Mouse (Mus musculus) heart, embryonic 13.5 days (tissue): ENCODE data around the gene Armc12. TPM values are rescaled to one million over a fixed set of nuclear protein-coding genes. Genes with fewer than 3 reads are reported as not detected.
"Not testable (repeated sequence)": the region's sequence is repeated elsewhere in the genome, so short reads cannot be mapped to it uniquely, and the experiment has no call there.

Experiments
- ATAC-seq: fragments of 200-750 bp; cut with Nextera tagmentation; 2 replicates; pipeline ENCODE4 v1.8.0; 2017; ENCODE audit warnings: moderate TSS enrichment; ENCODE audit not compliant: insufficient number of reproducible peaks, low FRiP score, low TSS enrichment; ENCODE audit errors: extremely low read depth
- H3K27ac ChIP-seq: fragments of 300-500 bp; sonication (generic); replicated peaks from 2 replicates; pipeline ENCODE4 v1.5.1; 2015; ENCODE audit warnings: moderate library complexity, mild to moderate bottlenecking, inconsistent platforms
- H3K27me3 ChIP-seq: fragments of 300-500 bp; sonication (generic); replicated peaks from 2 replicates; pipeline ENCODE4 v1.6.1; 2015; ENCODE audit warnings: mild to moderate bottlenecking, inconsistent platforms
- H3K36me3 ChIP-seq: fragments of 300-500 bp; sonication (generic); 2 replicates; pipeline ENCODE4 v1.6.1; 2015; ENCODE audit warnings: mild to moderate bottlenecking, inconsistent platforms
- H3K4me1 ChIP-seq: fragments of 300-500 bp; sonication (generic); 2 replicates; pipeline ENCODE4 v1.6.1; 2015; ENCODE audit warnings: inconsistent platforms
- H3K4me2 ChIP-seq: fragments of 300-500 bp; sonication (generic); 2 replicates; pipeline ENCODE4 v1.6.1; 2015; ENCODE audit warnings: inconsistent platforms, mild to moderate bottlenecking, moderate library complexity
- H3K4me3 ChIP-seq: fragments of 300-500 bp; sonication (generic); 2 replicates; pipeline ENCODE4 v1.5.1; 2015; ENCODE audit warnings: moderate library complexity, mild to moderate bottlenecking, inconsistent platforms
- H3K9ac ChIP-seq: fragments of 300-500 bp; sonication (generic); 2 replicates; pipeline ENCODE4 v1.6.1; 2015; ENCODE audit warnings: inconsistent platforms, mild to moderate bottlenecking, moderate library complexity
- H3K9me3 ChIP-seq: fragments of 300-500 bp; sonication (generic); 2 replicates; pipeline ENCODE4 v1.6.1; 2016; ENCODE audit warnings: inconsistent platforms
- WGBS: fragments of 180-500 bp; shearing (Covaris S2); methylation state at CpG from one replicate; pipeline ENCODE4 v1.1.7; 2015; ENCODE audit warnings: mixed read lengths; 5-methylcytosine and 5-hydroxymethylcytosine counted together
- polyA plus RNA-seq: library from polyadenylated mRNA; unstranded; fragments of >200 nt; fragmentation: Nextera tagmentation; extraction: Ambion mirVana; gene quantifications from 2 replicates; pipeline ENCODE4 v1.2.1, GENCODE M21; 2015

The Armc12 gene
- polyA plus RNA-seq, 1 experiment from 2014 or later = not detected

DNA sequence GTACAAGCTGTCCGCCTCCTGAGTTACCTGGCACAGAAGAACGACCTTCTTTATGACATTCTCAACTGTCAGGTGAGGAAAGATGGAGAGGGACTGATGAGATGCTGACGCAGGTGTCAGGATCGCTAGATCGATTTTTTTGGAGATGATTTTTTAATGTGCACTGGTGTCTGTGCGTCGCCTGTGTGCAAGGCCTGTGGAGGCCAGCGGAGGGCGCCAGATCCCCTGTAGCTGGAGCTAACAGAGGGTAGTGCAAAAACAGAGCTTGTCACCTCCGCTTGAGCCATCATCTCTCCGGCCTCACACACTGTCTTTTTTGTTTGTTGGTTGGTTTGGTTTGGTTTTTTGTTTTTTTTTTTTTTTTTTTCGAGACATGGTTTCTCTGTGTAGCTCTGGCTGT lies 7.3 kb downstream of the Armc12 start:
- no peak overlapping the region for H3K9ac ChIP-seq
- H3K4me2 ChIP-seq = no peak overlapping the region
- H3K4me1 ChIP-seq = no peaks in the 10 kb centered on the region
- H3K36me3 ChIP-seq = no peaks in the 10 kb centered on the region
- no peak overlapping the region for H3K4me3 ChIP-seq
- peaks cover 27% of the 10 kb centered on the region for H3K9me3 ChIP-seq
- H3K27me3 ChIP-seq = peaks cover 21% of the 10 kb centered on the region
- 40% methylated on average over 12 of the region's 12 CpGs for WGBS
- ATAC-seq = no peak
- H3K27ac ChIP-seq = no peak overlapping the region

DNA sequence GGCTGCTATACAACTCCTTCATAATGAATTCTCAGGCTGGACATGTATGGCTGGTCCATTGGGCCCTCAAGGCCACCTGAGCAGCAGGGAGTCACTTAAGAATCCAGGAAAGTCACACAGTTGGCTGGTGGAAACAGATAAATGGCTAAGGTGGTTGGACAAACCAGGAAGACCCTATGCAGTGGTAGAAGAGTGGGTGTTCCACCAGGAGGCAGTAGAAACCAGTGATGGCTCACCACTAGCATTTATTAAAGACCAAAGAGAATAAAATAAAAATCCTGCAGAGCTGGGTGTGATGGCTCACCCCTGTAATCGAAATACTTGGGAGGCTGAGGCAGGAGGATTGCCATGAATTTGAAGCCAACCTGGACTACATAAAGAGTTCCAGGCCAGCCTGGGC lies 16.3 kb downstream of the Armc12 start:
- H3K9me3 ChIP-seq = peaks cover 5% of the 10 kb centered on the region
- ATAC-seq = no peak
- H3K27ac ChIP-seq = no peak overlapping the region
- no peaks in the 10 kb centered on the region for H3K4me1 ChIP-seq
- H3K9ac ChIP-seq = no peak overlapping the region
- whole genome bisulfite sequencing = 76% methylated on average over 1 of the region's 1 CpGs
- H3K36me3 ChIP-seq = no peaks in the 10 kb centered on the region
- H3K4me2 ChIP-seq = no peak overlapping the region
- H3K27me3 ChIP-seq = peaks cover 22% of the 10 kb centered on the region; the same call in 1 of the 2 replicates
- H3K4me3 ChIP-seq = no peak overlapping the region

DNA sequence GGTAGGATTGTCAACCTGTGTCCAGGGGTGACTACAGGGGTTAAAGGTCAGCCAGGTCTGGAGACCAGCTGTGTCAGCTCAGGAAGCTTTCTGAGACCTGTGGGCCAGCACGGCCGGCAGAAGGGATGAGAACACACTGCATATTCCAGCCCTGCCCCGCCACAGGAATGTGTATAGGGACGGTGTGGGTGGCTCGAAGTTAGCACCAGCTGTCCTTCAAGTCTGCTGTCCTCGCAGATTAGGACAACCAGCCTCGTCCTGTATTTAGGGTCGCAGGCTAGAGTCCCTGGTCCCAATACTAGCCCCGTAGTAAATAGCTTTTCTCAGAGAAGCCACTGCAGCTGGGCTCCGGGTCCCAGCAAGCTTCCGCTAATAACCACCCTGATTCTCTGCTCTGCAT lies 17.9 kb downstream of the Armc12 start:
- H3K27me3 ChIP-seq = peaks cover 22% of the 10 kb centered on the region; the same call in 1 of the 2 replicates
- ATAC-seq = no peak
- no peaks in the 10 kb centered on the region for H3K36me3 ChIP-seq
- H3K9me3 ChIP-seq = no peaks in the 10 kb centered on the region
- no peak overlapping the region for H3K4me3 ChIP-seq
- H3K27ac ChIP-seq = no peak overlapping the region
- no peak overlapping the region for H3K4me2 ChIP-seq
- no peaks in the 10 kb centered on the region for H3K4me1 ChIP-seq
- 58% methylated on average over 11 of the region's 11 CpGs for WGBS
- H3K9ac ChIP-seq = no peak overlapping the region

DNA sequence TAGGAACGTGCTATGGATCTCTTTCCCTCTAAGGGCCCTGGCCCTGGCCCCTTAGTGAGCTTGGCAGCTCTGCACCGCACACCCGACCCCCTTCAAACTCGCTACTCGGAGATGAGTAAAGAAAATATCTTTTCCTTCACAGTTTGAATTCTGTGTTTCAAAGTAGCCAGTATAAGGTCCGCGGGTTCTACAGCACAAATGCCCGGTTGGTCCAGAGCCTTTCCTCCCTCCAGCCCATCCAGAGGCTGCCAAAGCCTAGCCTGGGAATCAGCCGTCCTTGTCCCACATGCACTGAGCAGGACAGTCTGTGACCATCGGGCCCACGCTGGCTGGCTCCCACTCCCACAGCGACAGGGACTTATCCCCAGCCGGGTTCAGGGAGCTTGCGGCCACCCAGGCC lies 18.5 kb downstream of the Armc12 start, which contains the start of gene Clpsl2:
Gene Clpsl2, plus strand, starts transcription at position 301 of the 400 bp plus-strand sequence.
- ATAC-seq = no peak
- H3K4me2 ChIP-seq = no peak within 1 kb of the TSS
- no peaks in the 10 kb centered on the region for H3K4me1 ChIP-seq
- 74% methylated on average over 14 of the region's 14 CpGs for WGBS
- H3K9me3 ChIP-seq = no peaks in the 10 kb centered on the region
- no peaks in the 10 kb centered on the region for H3K36me3 ChIP-seq
- H3K27ac ChIP-seq = no peak within 1 kb of the TSS
- no peak within 1 kb of the TSS for H3K9ac ChIP-seq
- H3K4me3 ChIP-seq = no peak within 1 kb of the TSS
- H3K27me3 ChIP-seq = peaks cover 22% of the 10 kb centered on the region; the same call in 1 of the 2 replicates

DNA sequence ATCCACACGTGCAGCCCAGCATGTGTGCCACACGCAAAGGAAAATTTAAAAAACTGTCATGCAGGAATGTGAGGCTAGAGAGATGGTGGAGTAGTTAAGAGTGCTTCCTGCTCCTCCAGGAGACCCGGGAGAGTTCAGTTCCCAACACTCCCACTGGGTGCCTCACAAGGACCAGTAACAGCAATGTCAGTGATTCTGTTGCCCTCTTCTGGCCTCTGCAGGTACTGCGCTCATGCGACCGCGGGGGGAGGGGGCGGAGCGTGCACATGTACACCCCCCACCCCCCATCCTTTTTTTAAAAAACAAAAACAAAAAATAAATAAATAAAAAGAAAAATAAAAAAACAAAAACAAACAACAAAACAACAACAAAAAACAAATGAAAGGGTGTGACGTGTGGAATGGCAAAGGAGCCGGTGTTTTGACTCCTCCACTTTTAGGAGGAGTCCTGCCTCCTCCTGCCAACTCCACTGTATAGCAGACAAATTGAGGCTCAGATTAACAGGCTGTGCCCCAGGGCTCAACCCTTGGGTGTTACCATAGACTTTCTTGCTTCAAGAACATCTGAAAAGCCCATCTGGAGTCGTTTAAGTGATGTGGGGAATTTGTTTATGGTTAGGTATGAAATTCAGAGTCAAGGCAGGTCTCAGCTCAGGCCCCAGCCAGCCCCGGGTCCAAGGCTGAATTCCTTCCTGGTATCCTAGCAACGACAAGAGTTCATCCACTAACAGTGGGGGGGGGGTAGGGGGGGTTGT lies 22.6 kb downstream of the Armc12 start:
- WGBS = 9% methylated on average over 14 of the region's 14 CpGs
- Histone ChIP-seq H3K27me3 (peaks cover 22% of the 10 kb centered on the region; the same call in 1 of the 2 replicates), H3K4me1 (peaks cover 7% of the 10 kb centered on the region), H3K27ac (no peak overlapping the region), H3K9me3 (no peaks in the 10 kb centered on the region), H3K36me3 (no peaks in the 10 kb centered on the region), H3K4me2 (no peak overlapping the region), H3K9ac (no peak overlapping the region), H3K4me3 (no peak overlapping the region)
- no peak for ATAC-seq

DNA sequence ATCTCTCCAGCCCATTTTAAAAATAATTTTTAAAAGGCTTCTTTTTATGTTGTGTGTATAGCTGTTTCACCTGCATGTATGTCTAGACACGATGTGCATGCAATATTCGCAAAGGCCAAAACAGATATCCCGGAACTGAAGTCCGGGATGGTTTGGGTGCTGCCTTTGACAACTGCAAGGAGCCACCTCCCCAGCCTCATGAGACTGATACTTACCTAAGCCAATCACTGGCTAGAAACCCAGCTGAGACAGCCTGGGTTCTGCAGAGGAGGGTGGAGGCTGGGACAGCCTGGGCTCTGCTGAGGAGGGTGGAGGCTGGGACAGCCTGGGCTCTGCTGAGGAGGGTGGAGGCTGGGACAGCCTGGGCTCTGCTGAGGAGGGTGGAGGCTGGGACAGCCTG lies 23.4 kb downstream of the Armc12 start:
- not testable (repeated sequence) for H3K4me2 ChIP-seq, H3K27ac ChIP-seq, H3K9ac ChIP-seq, H3K9me3 ChIP-seq, ATAC-seq, H3K4me1 ChIP-seq, H3K4me3 ChIP-seq, H3K36me3 ChIP-seq
- 90% methylated on average over 4 of the region's 4 CpGs for WGBS
- peaks cover 16% of the 10 kb centered on the region; the same call in 1 of the 2 replicates for H3K27me3 ChIP-seq

DNA sequence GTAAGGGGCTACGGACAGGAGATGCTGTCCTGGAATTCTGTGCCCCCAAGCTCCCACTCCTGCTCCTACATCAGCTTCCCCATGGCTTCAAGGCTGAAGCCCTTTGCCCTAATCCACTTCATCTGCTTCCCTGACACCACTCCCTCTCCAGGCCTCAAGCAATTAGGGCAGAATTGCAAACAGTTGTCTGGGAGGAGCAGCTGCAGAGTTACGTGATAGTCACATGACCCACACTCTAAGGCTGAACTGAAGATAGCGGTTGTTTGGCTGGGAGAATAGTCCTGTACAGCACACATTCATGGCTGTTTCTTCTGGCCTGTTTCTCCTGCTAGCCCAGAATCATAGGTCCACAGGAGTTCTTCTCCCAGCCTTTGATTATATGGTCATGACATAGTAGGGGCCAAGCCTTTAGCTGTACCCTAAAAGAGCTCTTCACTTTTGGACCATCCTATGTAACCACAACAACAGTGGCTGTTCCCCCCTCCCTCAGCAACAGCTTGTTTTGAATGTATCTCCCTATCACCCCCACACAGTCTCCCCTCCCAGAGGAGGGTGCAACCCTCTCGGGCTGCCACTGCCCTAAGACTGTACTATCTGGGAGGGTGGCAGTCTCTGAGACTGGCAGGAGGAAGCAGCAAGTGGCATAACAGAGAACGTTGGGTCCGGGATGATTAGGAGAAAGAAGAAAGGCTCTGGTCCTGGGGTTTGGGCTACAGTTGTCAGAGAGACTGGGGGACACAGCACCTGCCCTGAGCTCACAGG lies 26.2 kb downstream of the Armc12 start:
- no peak overlapping the region for H3K4me3 ChIP-seq
- ATAC-seq = no peak
- no peaks in the 10 kb centered on the region for H3K36me3 ChIP-seq
- H3K9ac ChIP-seq = no peak overlapping the region
- WGBS = 44% methylated on average over 6 of the region's 6 CpGs
- H3K9me3 ChIP-seq = no peaks in the 10 kb centered on the region
- no peaks in the 10 kb centered on the region for H3K27me3 ChIP-seq
- H3K4me1 ChIP-seq = peaks cover 7% of the 10 kb centered on the region
- no peak overlapping the region for H3K4me2 ChIP-seq
- H3K27ac ChIP-seq = no peak overlapping the region

DNA sequence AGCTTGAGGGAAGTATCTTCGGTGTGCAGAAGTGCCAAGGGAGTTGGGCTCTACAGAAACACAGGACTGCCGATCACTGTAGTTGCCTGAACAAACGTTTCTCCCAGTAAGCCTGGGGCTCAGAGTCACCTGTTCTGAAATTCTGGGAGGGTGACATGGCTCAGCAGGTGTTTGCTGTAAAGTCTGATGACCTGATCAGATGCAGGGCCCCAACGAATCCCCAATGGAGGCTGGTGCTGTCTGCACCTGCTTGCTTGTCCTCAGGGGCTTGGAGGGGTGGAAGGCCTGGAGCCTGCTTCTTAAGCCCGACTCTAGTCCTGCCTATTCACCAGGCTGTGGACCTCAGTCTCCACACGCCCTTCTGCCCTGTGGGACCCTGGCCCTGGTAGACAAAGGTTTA lies 27.2 kb downstream of the Armc12 start:
- H3K36me3 ChIP-seq = no peaks in the 10 kb centered on the region
- H3K4me2 ChIP-seq = no peak overlapping the region
- no peak overlapping the region for H3K27ac ChIP-seq
- H3K4me1 ChIP-seq = peaks cover 7% of the 10 kb centered on the region
- H3K4me3 ChIP-seq = no peak overlapping the region
- no peaks in the 10 kb centered on the region for H3K27me3 ChIP-seq
- no peak overlapping the region for H3K9ac ChIP-seq
- ATAC-seq = no peak
- 69% methylated on average over 6 of the region's 6 CpGs for WGBS
- no peaks in the 10 kb centered on the region for H3K9me3 ChIP-seq

DNA sequence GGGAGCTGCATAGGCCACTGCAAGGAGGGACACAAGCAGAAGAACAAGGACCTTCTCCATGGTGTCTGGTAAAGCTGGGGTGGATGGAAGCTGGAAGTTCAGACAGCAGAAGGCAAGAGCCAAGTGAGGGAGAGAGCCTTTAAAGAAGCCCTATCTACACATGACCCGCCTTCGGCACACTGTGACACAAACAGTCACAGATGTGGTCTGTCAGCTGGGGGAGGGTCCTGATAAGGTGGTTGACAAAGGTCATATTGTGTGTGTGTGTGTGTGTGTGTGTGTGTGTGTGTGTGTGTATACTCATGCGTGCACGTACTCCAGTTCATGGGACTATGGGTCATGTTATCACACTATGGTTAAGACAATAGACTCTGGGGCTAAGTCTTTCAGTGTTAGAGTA lies 30.0 kb downstream of the Armc12 start, which contains the start of gene Clps:
Gene Clps, minus strand, starts transcription at position 169 of the 400 bp plus-strand sequence.
- H3K9me3 ChIP-seq = no peaks in the 10 kb centered on the region
- no peaks in the 10 kb centered on the region for H3K27me3 ChIP-seq
- WGBS = 58% methylated on average over 4 of the region's 4 CpGs
- no peak within 1 kb of the TSS for H3K4me2 ChIP-seq
- H3K36me3 ChIP-seq = no peaks in the 10 kb centered on the region
- H3K4me1 ChIP-seq = peaks cover 7% of the 10 kb centered on the region
- H3K27ac ChIP-seq = no peak within 1 kb of the TSS
- H3K4me3 ChIP-seq = no peak within 1 kb of the TSS
- no peak for ATAC-seq
- no peak within 1 kb of the TSS for H3K9ac ChIP-seq

DNA sequence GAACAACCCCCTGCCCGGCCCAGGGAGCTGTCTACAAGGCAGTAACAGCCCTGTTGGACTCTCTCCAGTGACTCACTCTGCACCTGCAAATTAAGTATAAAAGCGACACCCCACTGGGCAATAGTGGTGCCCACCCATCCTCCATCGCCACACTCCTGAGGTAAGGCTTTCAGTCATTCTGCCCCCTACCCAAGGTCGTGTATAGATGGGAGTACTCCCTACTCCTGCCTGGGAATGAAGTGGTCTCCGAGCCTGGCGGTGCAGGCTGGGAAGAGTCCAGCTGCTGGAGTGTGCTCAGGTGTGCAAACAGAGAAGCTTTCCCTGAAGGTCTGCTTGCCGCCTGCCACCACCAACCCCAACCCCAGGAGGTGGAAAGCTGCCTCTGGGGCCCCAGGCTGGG lies 31.0 kb downstream of the Armc12 start:
- no peak for ATAC-seq
- Histone ChIP-seq H3K36me3 (no peaks in the 10 kb centered on the region), H3K27ac (no peak overlapping the region), H3K9me3 (no peaks in the 10 kb centered on the region), H3K27me3 (no peaks in the 10 kb centered on the region), H3K9ac (no peak overlapping the region), H3K4me2 (no peak overlapping the region), H3K4me3 (no peak overlapping the region), H3K4me1 (peaks cover 4% of the 10 kb centered on the region)
- WGBS = 60% methylated on average over 7 of the region's 7 CpGs

DNA sequence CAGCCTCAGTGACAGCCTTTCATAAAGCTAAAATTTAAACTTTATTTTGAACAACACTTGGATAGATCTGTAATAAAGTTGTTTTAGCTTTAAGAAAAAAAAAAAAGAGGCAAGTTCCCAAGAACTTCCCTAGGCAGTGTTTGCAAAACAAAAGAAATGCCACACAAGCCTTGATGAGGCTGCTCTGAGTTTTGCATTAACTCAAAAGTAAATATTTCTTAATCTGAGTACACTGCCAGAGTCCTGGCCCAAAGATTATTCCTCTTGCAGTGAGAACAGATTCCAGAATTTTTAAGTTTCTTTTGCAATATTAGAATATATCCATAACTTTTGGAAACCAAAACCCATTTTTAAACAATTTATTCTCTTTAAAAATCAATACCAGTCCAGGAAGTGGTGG lies 34.6 kb downstream of the Armc12 start:
- Histone ChIP-seq H3K4me1 (no peaks in the 10 kb centered on the region), H3K4me3 (no peak overlapping the region), H3K9me3 (no peaks in the 10 kb centered on the region), H3K36me3 (no peaks in the 10 kb centered on the region), H3K9ac (no peak overlapping the region), H3K27me3 (no peaks in the 10 kb centered on the region), H3K27ac (no peak overlapping the region), H3K4me2 (no peak overlapping the region)
- no peak for ATAC-seq
